Mouse (Mus musculus): ENCODE data around the gene Agap2. TPM values are rescaled to one million over a fixed set of nuclear protein-coding genes. Genes with fewer than 3 reads are reported as not detected.

Gene Agap2
- polyA plus RNA-seq, 1 experiment from 2014 or later: 0.04 TPM

DNA sequence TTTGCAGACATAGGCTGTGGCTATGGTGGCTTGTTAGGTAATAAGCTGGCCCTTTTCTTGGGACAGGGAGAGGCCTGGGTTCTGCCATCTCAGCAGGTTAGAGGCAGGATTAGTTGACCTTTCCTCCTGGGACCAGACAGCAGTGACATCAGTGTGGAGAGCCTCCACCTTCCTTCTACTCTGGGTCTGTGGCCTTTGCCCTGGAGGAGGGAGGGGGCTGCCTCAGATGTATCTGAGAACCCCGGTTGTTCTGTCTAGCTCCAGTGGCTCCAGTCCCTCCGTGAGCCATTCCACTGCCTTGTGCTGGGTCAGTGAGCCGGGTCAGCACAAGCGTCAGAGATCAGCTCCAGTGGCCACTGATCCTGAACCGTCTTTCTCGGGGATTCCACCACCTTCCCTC is 31.9 kb upstream of the Agap2 start:
- Histone ChIP-seq H3K27me3 (ENCODE audit: insufficient read depth, low read length) (peaks cover 11% of the 10 kb centered on the region), H3K4me2 (replicated peaks; ENCODE audit: low read depth, low read length) (no peak overlapping the region), H3K9me3 (ENCODE audit: low read length) (no peaks in the 10 kb centered on the region), H3K9ac (replicated peaks; ENCODE audit: low read length) (no peak overlapping the region), H3K36me3 (ENCODE audit: insufficient read depth, low read length) (peaks cover 12% of the 10 kb centered on the region), H3K4me3 (ENCODE audit: low read length) (no peak overlapping the region), H3K27ac (ENCODE audit: low read length) (peak overlapping the region; percentile 56), H3K4me1 (ENCODE audit: insufficient read depth, low read length) (peaks cover 11% of the 10 kb centered on the region)
- 52% methylated on average over 6 of the region's 6 CpGs for WGBS
- peak; percentile 66 for ATAC-seq (ENCODE audit: low FRiP score, low TSS enrichment)

DNA sequence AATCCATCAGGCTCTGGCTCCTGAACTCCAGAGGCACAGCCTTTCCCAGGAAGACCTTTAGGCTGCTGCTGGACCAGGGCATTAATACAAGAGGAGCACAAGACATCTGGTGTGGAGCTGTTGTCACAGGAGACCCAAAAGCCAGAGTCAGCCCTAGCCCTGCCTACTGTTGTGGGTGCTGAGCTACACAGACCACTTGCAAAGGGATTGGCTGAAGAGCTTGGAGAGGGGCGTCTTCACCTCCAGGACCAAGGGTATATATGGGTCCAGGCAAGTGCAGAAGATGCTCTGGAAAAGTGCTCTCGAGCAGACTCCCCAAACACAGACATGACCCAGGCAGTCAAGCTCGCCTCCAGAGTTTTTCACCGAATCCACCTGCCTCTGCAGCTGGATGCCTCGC is 27.1 kb upstream of the Agap2 start, which contains the start of gene Cyp27b1:
Gene Cyp27b1, plus strand, starts transcription at position 297 of the 400 bp plus-strand sequence.
- ATAC-seq (ENCODE audit: low FRiP score, low TSS enrichment): no peak
- peaks cover 16% of the 10 kb centered on the region for H3K4me1 ChIP-seq (ENCODE audit: insufficient read depth, low read length)
- H3K9ac ChIP-seq (replicated peaks; ENCODE audit: low read length): peak within 1 kb of the TSS; percentile 43
- H3K27ac ChIP-seq (ENCODE audit: low read length): no peak within 1 kb of the TSS
- no peaks in the 10 kb centered on the region for H3K9me3 ChIP-seq (ENCODE audit: low read length)
- peaks cover 12% of the 10 kb centered on the region for H3K36me3 ChIP-seq (ENCODE audit: insufficient read depth, low read length)
- peak within 1 kb of the TSS; percentile 24 for H3K4me3 ChIP-seq (ENCODE audit: low read length)
- peak within 1 kb of the TSS; percentile 41 for H3K4me2 ChIP-seq (replicated peaks; ENCODE audit: low read depth, low read length)
- H3K27me3 ChIP-seq (ENCODE audit: insufficient read depth, low read length): peaks cover 47% of the 10 kb centered on the region
- 32% methylated on average over 5 of the region's 5 CpGs for WGBS

DNA sequence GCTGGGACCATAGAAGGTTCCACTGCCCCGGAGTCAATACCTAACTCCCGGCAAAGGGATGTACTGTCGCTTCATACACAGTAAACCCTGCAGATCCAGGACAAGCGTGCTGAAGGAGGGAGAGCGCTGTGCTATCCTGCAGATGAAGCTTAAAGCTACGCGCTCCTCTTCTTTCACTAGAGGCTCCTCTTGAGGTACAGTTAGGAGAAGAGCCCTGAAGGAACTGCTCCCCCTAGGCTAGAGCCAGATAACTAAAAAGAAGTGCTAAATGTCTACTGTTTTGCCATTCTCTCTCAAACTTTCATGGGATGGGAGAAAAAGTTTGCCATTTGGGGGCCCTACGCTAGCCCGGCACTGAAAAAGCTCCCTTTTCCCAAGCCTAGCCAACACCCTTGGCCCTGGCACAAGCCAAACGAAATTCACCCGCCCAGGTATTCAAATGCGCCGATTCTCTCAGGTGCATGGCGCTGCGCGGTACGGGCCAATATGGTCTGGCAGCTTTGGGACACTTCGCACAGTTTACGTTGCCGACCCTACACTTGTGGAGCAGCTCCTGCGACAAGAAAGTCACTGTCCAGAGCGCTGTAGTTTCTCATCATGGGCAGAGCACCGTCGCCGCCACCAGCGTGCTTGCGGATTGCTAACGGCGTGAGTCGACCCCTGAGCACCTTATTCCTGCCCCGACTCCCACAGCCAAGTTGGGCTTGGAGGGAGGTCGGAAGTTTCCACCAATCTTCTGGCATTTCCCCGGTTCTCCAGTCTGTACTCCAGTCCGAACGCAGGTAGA is 26.3 kb upstream of the Agap2 start:
- H3K4me3 ChIP-seq (ENCODE audit: low read length): peak overlapping the region; percentile 24
- peak overlapping the region; percentile 41 for H3K4me2 ChIP-seq (replicated peaks; ENCODE audit: low read depth, low read length)
- H3K9ac ChIP-seq (replicated peaks; ENCODE audit: low read length): peak overlapping the region; percentile 43
- H3K9me3 ChIP-seq (ENCODE audit: low read length): no peaks in the 10 kb centered on the region
- peaks cover 12% of the 10 kb centered on the region for H3K36me3 ChIP-seq (ENCODE audit: insufficient read depth, low read length)
- WGBS: 3% methylated on average over 35 of the region's 35 CpGs
- peaks cover 47% of the 10 kb centered on the region for H3K27me3 ChIP-seq (ENCODE audit: insufficient read depth, low read length)
- H3K4me1 ChIP-seq (ENCODE audit: insufficient read depth, low read length): peaks cover 14% of the 10 kb centered on the region
- no peak for ATAC-seq (ENCODE audit: low FRiP score, low TSS enrichment)
- H3K27ac ChIP-seq (ENCODE audit: low read length): no peak overlapping the region

DNA sequence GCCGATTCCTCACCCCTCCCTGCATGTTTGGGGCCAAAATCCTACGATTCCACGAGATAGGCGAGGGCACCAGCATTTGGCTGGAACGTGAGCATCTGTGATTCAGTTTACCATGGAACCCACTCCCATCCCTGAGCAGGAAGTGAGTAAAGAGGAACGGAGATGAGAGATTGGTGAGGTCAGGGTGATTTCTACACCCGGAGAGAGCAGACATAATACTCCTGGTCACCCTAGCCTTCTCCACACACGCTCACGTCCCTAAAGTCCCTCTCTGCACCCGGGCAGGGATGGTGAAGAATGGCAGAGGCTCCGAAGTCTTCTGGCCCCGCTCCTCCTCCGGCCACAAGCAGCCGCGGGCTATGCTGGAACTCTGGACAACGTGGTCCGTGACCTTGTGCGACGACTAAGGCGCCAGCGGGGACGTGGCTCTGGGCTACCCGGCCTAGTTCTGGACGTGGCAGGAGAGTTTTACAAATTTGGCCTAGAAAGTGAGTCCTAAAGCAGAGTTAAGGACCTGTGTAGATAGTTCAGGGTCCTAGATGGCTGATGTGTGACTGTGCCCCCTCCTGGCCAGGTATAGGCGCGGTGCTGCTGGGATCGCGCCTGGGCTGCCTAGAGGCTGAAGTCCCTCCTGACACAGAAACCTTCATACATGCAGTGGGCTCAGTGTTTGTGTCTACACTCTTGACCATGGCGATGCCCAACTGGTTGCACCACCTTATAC is 25.5 kb upstream of the Agap2 start:
- Histone ChIP-seq H3K27ac (ENCODE audit: low read length) (no peak overlapping the region), H3K4me1 (ENCODE audit: insufficient read depth, low read length) (peaks cover 14% of the 10 kb centered on the region), H3K9me3 (ENCODE audit: low read length) (no peaks in the 10 kb centered on the region), H3K36me3 (ENCODE audit: insufficient read depth, low read length) (peaks cover 12% of the 10 kb centered on the region), H3K4me2 (replicated peaks; ENCODE audit: low read depth, low read length) (peak overlapping the region; percentile 41), H3K27me3 (ENCODE audit: insufficient read depth, low read length) (peaks cover 47% of the 10 kb centered on the region), H3K9ac (replicated peaks; ENCODE audit: low read length) (no peak overlapping the region), H3K4me3 (ENCODE audit: low read length) (peak overlapping the region; percentile 24)
- peak; percentile 21; the same call in 1 of the 2 replicates for ATAC-seq (ENCODE audit: low FRiP score, low TSS enrichment)
- 2% methylated on average over 29 of the region's 29 CpGs for WGBS

DNA sequence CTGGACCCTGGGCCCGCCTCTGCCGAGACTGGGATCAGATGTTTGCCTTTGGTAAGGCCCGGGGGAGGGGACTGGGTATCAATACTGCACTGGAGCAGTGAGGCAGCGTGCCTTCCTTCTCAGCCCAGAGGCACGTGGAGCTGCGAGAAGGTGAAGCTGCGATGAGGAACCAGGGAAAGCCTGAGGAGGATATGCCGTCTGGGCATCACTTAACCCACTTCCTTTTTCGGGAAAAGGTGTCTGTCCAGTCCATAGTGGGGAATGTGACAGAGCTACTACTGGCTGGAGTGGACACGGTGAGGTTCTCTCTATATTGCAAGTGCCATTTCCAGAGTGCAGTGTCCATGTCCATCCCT is 25.0 kb upstream of the Agap2 start:
- ATAC-seq (ENCODE audit: low FRiP score, low TSS enrichment): no peak; the same call in 1 of the 2 replicates
- peaks cover 6% of the 10 kb centered on the region; the same call in 1 of the 2 replicates for H3K36me3 ChIP-seq (ENCODE audit: insufficient read depth, low read length)

DNA sequence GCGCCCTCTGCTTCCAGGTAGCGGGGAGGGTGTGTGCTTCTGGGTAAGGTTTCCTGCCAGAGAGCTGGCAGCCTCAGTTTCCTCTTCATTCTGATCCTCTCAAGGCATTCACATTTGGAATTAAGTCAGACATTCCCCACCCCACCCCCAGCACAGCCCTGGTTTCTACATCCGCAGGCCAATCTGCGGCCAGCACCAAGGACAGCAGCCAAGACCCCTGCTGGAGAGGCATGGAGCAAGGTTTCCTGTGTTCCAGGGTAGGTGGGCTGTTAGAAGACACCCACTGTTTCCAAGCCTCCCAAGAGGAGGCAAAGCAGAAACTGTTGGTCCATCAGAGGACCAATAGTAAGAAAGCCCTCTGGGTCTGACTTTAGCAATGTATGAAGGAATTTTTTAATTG is 20.4 kb upstream of the Agap2 start:
- no peak overlapping the region for H3K4me3 ChIP-seq (ENCODE audit: low read length)
- no peak overlapping the region for H3K27ac ChIP-seq (ENCODE audit: low read length)
- H3K9ac ChIP-seq (replicated peaks; ENCODE audit: low read length): no peak overlapping the region
- H3K27me3 ChIP-seq (ENCODE audit: insufficient read depth, low read length): peaks cover 25% of the 10 kb centered on the region
- WGBS: 66% methylated on average over 4 of the region's 4 CpGs
- no peak overlapping the region for H3K4me2 ChIP-seq (replicated peaks; ENCODE audit: low read depth, low read length)
- peaks cover 11% of the 10 kb centered on the region for H3K4me1 ChIP-seq (ENCODE audit: insufficient read depth, low read length)
- H3K9me3 ChIP-seq (ENCODE audit: low read length): no peaks in the 10 kb centered on the region
- H3K36me3 ChIP-seq (ENCODE audit: insufficient read depth, low read length): peaks cover 21% of the 10 kb centered on the region
- no peak for ATAC-seq (ENCODE audit: low FRiP score, low TSS enrichment)

More for the DNA sequence above, 25.0 kb upstream of the Agap2 start:
- 20% methylated on average over 10 of the region's 10 CpGs for WGBS
- no peak overlapping the region for H3K4me3 ChIP-seq (ENCODE audit: low read length)
- no peak overlapping the region for H3K9ac ChIP-seq (replicated peaks; ENCODE audit: low read length)
- no peaks in the 10 kb centered on the region for H3K9me3 ChIP-seq (ENCODE audit: low read length)
- no peak overlapping the region for H3K4me2 ChIP-seq (replicated peaks; ENCODE audit: low read depth, low read length)
- peaks cover 47% of the 10 kb centered on the region for H3K27me3 ChIP-seq (ENCODE audit: insufficient read depth, low read length)
- H3K27ac ChIP-seq (ENCODE audit: low read length): no peak overlapping the region
- peaks cover 14% of the 10 kb centered on the region for H3K4me1 ChIP-seq (ENCODE audit: insufficient read depth, low read length)

DNA sequence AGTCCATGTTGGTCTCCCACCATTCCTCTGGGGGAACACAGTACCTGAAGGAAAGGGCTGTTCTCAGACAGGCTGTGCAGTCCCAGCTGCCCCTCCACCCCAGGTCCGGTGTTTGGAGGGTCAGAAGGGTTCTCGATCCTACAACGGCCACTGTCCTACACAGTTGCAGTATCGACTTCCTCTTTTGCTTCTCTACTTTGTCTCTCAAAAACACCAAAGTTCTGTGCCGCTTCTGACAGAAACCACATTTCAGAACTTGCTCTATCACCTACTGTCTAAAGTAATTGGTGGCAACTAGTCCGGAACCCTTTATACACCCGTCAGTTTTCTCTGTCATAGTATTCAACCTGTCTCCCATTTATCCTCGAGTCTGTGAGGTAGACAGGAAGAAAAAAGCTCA is 19.7 kb upstream of the Agap2 start:
- Histone ChIP-seq H3K36me3 (ENCODE audit: insufficient read depth, low read length) (peaks cover 21% of the 10 kb centered on the region), H3K4me2 (replicated peaks; ENCODE audit: low read depth, low read length) (no peak overlapping the region), H3K27me3 (ENCODE audit: insufficient read depth, low read length) (peaks cover 19% of the 10 kb centered on the region), H3K9ac (replicated peaks; ENCODE audit: low read length) (no peak overlapping the region), H3K4me3 (ENCODE audit: low read length) (no peak overlapping the region), H3K4me1 (ENCODE audit: insufficient read depth, low read length) (peaks cover 12% of the 10 kb centered on the region), H3K27ac (ENCODE audit: low read length) (no peak overlapping the region), H3K9me3 (ENCODE audit: low read length) (no peaks in the 10 kb centered on the region)
- ATAC-seq (ENCODE audit: low FRiP score, low TSS enrichment): no peak
- WGBS: 86% methylated on average over 8 of the region's 8 CpGs

DNA sequence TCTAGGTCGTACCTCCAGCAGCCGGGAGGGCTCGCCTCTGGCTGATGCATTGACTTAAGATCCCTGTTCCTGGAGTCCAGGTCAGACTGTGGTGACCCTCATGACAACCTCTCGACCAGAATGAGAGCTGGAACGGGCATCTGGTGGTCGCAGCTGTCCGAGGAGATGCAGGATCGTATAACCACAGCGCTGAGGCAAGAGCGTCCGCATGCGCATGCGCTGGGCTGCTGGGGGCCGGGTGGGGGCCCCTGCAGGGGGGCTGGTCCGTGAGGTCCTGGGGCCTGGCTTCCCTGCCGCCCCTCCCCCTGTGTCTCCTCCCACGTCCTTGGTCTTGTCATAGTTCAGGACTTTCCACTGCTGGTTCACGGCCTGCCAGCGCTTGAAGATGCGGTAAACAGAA is 18.6 kb upstream of the Agap2 start:
- Histone ChIP-seq H3K9ac (replicated peaks; ENCODE audit: low read length) (no peak overlapping the region), H3K4me1 (ENCODE audit: insufficient read depth, low read length) (peaks cover 15% of the 10 kb centered on the region), H3K9me3 (ENCODE audit: low read length) (no peaks in the 10 kb centered on the region), H3K27ac (ENCODE audit: low read length) (no peak overlapping the region), H3K27me3 (ENCODE audit: insufficient read depth, low read length) (peaks cover 13% of the 10 kb centered on the region), H3K4me3 (ENCODE audit: low read length) (no peak overlapping the region), H3K4me2 (replicated peaks; ENCODE audit: low read depth, low read length) (no peak overlapping the region), H3K36me3 (ENCODE audit: insufficient read depth, low read length) (peaks cover 21% of the 10 kb centered on the region)
- ATAC-seq (ENCODE audit: low FRiP score, low TSS enrichment): no peak
- WGBS: 79% methylated on average over 20 of the region's 20 CpGs

DNA sequence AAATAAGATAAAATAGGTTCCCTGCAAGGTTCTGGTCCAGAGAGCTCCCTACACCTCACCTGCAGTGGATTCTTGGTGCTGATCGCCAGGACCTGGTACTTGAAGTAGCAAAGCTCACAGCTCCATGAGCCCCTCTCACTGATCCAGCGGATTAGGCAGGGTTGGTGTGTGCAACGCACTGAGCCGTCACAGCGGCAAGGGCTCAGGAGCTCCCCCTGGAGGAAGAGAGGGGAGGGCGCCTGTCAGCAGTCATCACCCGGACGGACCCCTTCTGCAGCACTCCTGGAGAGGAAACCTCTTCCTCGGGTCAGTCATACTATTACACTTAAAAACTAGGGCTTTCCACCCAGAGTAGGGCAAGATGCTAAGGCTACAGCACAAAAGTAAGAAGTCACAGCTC is 16.9 kb upstream of the Agap2 start:
- WGBS: 2% methylated on average over 9 of the region's 9 CpGs
- H3K9me3 ChIP-seq (ENCODE audit: low read length): no peaks in the 10 kb centered on the region
- peaks cover 22% of the 10 kb centered on the region for H3K4me1 ChIP-seq (ENCODE audit: insufficient read depth, low read length)
- ATAC-seq (ENCODE audit: low FRiP score, low TSS enrichment): peak; percentile 16; the same call in 1 of the 2 replicates
- peaks cover 21% of the 10 kb centered on the region for H3K36me3 ChIP-seq (ENCODE audit: insufficient read depth, low read length)
- H3K4me2 ChIP-seq (replicated peaks; ENCODE audit: low read depth, low read length): peak overlapping the region; percentile 96
- peaks cover 11% of the 10 kb centered on the region; the same call in 1 of the 2 replicates for H3K27me3 ChIP-seq (ENCODE audit: insufficient read depth, low read length)
- H3K9ac ChIP-seq (replicated peaks; ENCODE audit: low read length): peak overlapping the region; percentile 28
- no peak overlapping the region for H3K27ac ChIP-seq (ENCODE audit: low read length)
- peak overlapping the region; percentile 81 for H3K4me3 ChIP-seq (ENCODE audit: low read length)

DNA sequence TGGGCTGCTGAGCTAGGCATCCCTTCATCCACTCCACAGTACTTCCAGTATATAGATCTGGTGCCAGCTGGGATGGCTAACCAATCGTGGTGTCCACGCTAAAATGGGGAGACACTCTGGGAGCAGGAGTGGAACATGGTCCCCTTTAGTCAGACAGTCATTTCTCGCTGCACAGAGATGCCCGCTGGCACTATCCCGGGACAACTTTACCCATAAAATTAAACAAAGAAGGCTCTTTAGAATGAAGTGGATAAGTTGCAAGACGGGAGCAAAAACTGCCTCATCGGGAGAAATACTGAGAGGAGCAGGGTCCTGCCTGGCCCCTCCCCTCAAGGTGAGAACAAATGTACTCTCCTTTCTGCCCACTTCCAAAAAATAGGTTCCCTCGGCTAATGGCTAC is 16.4 kb upstream of the Agap2 start:
- 8% methylated on average over 8 of the region's 8 CpGs for WGBS
- Histone ChIP-seq H3K9ac (replicated peaks; ENCODE audit: low read length) (peak overlapping the region; percentile 87), H3K9me3 (ENCODE audit: low read length) (no peaks in the 10 kb centered on the region), H3K4me2 (replicated peaks; ENCODE audit: low read depth, low read length) (peak overlapping the region; percentile 96), H3K4me1 (ENCODE audit: insufficient read depth, low read length) (peaks cover 22% of the 10 kb centered on the region), H3K27ac (ENCODE audit: low read length) (no peak overlapping the region), H3K36me3 (ENCODE audit: insufficient read depth, low read length) (peaks cover 21% of the 10 kb centered on the region), H3K4me3 (ENCODE audit: low read length) (peak overlapping the region; percentile 81), H3K27me3 (ENCODE audit: insufficient read depth, low read length) (peaks cover 11% of the 10 kb centered on the region; the same call in 1 of the 2 replicates)
- ATAC-seq (ENCODE audit: low FRiP score, low TSS enrichment): no peak

Data from kidney, embryonic 16.5 days (tissue).